ENCODE assay signal across 11 mouse cellular contexts in genomic region chr6:134883661-134884060, GRCm38 (mm10).
"Had no signal": no experiment of that assay in that cellular context is flagged by ENCODE, and none has a peak within 500 bp of the region (broad histone marks: within the 10 kb centered on the region; RNA-seq: fewer than 3 reads in every experiment).

No protein-coding gene starts in this region.

- DNase-seq: kidney, adult 11 months; kidney, adult 8-10 months; kidney, postnatal 10 days; kidney, postnatal 36 days; layer of hippocampus, postnatal 36 days; left cerebral cortex, postnatal 4 days; liver, postnatal 0 days; lung, embryonic 14.5 days; right cerebral cortex, adult 18-20 months; right cerebral cortex, postnatal 14 days; right cerebral cortex, postnatal 4 days had no signal
